Mouse (Mus musculus): ENCODE results near the gene Ccl24. TPM values are rescaled to one million over a fixed set of nuclear protein-coding genes. Genes with fewer than 3 reads are reported as not detected.
"Not testable (repeated sequence)": the region's sequence is repeated elsewhere in the genome, so short reads cannot be mapped to it uniquely, and the experiment has no call there.

Gene Ccl24
- polyA plus RNA-seq (2016; fragmentation: Nextera tagmentation; extraction: Ambion mirVana): 0.23 TPM in 1 of 2 replicates, not detected in the other

GRCm38 (mm10) chr5:135573006-135573405 lies at the start of gene Ccl24:
Gene Ccl24 (minus strand): TSS chr5:135573049.
- no peaks in the 10 kb centered on the region for H3K9me3 ChIP-seq
- WGBS: 88% methylated on average over 6 of the region's 6 CpGs

GRCm38 (mm10) chr5:135621725-135622124 lies 48.9 kb upstream of the Ccl24 start:
- 72% methylated on average over 10 of the region's 10 CpGs for WGBS
- DNase-seq (ENCODE audit: low spot score): peak; percentile 38

More at GRCm38 (mm10) chr5:135573006-135573405, at the start of gene Ccl24:
- H3K27me3 ChIP-seq (ENCODE audit: insufficient read depth, poor library complexity, severe bottlenecking): no peaks in the 10 kb centered on the region
- no peaks in the 10 kb centered on the region for H3K36me3 ChIP-seq
- no peak within 1 kb of the TSS for H3K27ac ChIP-seq
- H3K4me1 ChIP-seq: no peaks in the 10 kb centered on the region
- no peak for DNase-seq (ENCODE audit: low spot score)
- no peak within 1 kb of the TSS for H3K4me3 ChIP-seq

GRCm38 (mm10) chr5:135620526-135620925 lies 47.7 kb upstream of the Ccl24 start:
- no peak for DNase-seq (ENCODE audit: low spot score)
- Histone ChIP-seq H3K9me3 (no peaks in the 10 kb centered on the region), H3K4me1 (no peaks in the 10 kb centered on the region), H3K4me3 (no peak overlapping the region), H3K27me3 (ENCODE audit: insufficient read depth, poor library complexity, severe bottlenecking) (no peaks in the 10 kb centered on the region), H3K27ac (no peak overlapping the region), H3K36me3 (no peaks in the 10 kb centered on the region)
- WGBS: 82% methylated on average over 9 of the region's 9 CpGs

More at GRCm38 (mm10) chr5:135621725-135622124, 48.9 kb upstream of the Ccl24 start:
- Histone ChIP-seq H3K36me3 (no peaks in the 10 kb centered on the region), H3K27ac (no peak overlapping the region), H3K4me3 (no peak overlapping the region), H3K4me1 (no peaks in the 10 kb centered on the region), H3K9me3 (no peaks in the 10 kb centered on the region), H3K27me3 (ENCODE audit: insufficient read depth, poor library complexity, severe bottlenecking) (no peaks in the 10 kb centered on the region)

GRCm38 (mm10) chr5:135619741-135620140 lies 46.9 kb upstream of the Ccl24 start:
- not testable (repeated sequence) for H3K4me3 ChIP-seq; H3K9me3 ChIP-seq; H3K27ac ChIP-seq; H3K4me1 ChIP-seq; H3K36me3 ChIP-seq; H3K27me3 ChIP-seq (ENCODE audit: insufficient read depth, poor library complexity, severe bottlenecking); DNase-seq (ENCODE audit: low spot score)
- WGBS: 84% methylated on average over 10 of the region's 10 CpGs

- no peak for DNase-seq (ENCODE audit: low spot score)
- Histone ChIP-seq H3K9me3 (0 out of 2 replicates have a peak, but pooled peaks cover 5% of the 10 kb centered on the region), H3K27ac (no peak overlapping the region), H3K27me3 (ENCODE audit: insufficient read depth, poor library complexity, severe bottlenecking) (no peaks in the 10 kb centered on the region; the same call in none of the 2 replicates), H3K4me1 (no peaks in the 10 kb centered on the region), H3K4me3 (no peak overlapping the region), H3K36me3 (no peaks in the 10 kb centered on the region)
- WGBS: 68% methylated on average over 4 of the region's 4 CpGs
These were observed 36.9 kb upstream of the Ccl24 start for GRCm38 (mm10) chr5:135609794-135610193.

- no peak for DNase-seq (ENCODE audit: low spot score)
- H3K36me3 ChIP-seq: no peaks in the 10 kb centered on the region
- H3K27ac ChIP-seq: no peak overlapping the region
- H3K4me3 ChIP-seq: no peak overlapping the region
- H3K4me1 ChIP-seq: no peaks in the 10 kb centered on the region
- WGBS: 39% methylated on average over 1 of the region's 1 CpGs
- peaks cover 10% of the 10 kb centered on the region for H3K9me3 ChIP-seq
- no peaks in the 10 kb centered on the region for H3K27me3 ChIP-seq (ENCODE audit: insufficient read depth, poor library complexity, severe bottlenecking)
These were observed 34.7 kb upstream of the Ccl24 start for GRCm38 (mm10) chr5:135607581-135607980.

- H3K4me1 ChIP-seq; H3K27me3 ChIP-seq (ENCODE audit: insufficient read depth, poor library complexity, severe bottlenecking); DNase-seq (ENCODE audit: low spot score); H3K27ac ChIP-seq; H3K36me3 ChIP-seq; H3K4me3 ChIP-seq: not testable (repeated sequence)
- H3K9me3 ChIP-seq: peaks cover 12% of the 10 kb centered on the region
- no CpG with 5 or more reads among the region's 1 CpGs for WGBS
These were observed 33.9 kb upstream of the Ccl24 start for GRCm38 (mm10) chr5:135606717-135607116.

- H3K4me1 ChIP-seq; H3K36me3 ChIP-seq; H3K4me3 ChIP-seq; H3K27ac ChIP-seq; H3K27me3 ChIP-seq (ENCODE audit: insufficient read depth, poor library complexity, severe bottlenecking); DNase-seq (ENCODE audit: low spot score): not testable (repeated sequence)
- H3K9me3 ChIP-seq: peaks cover 12% of the 10 kb centered on the region
- WGBS: no CpG with 5 or more reads among the region's 1 CpGs
These were observed 31.8 kb upstream of the Ccl24 start for GRCm38 (mm10) chr5:135604643-135605042.

- Histone ChIP-seq H3K27ac (no peak overlapping the region), H3K9me3 (0 out of 2 replicates have a peak, but pooled peaks cover 2% of the 10 kb centered on the region), H3K27me3 (ENCODE audit: insufficient read depth, poor library complexity, severe bottlenecking) (no peaks in the 10 kb centered on the region), H3K36me3 (no peaks in the 10 kb centered on the region), H3K4me1 (no peaks in the 10 kb centered on the region), H3K4me3 (no peak overlapping the region)
- 73% methylated on average over 12 of the region's 12 CpGs for WGBS
- no peak for DNase-seq (ENCODE audit: low spot score)
These were observed 17.3 kb upstream of the Ccl24 start for GRCm38 (mm10) chr5:135589996-135590784.

- Histone ChIP-seq H3K9me3 (0 out of 2 replicates have a peak, but pooled peaks cover 2% of the 10 kb centered on the region), H3K27ac (no peak overlapping the region), H3K4me1 (no peaks in the 10 kb centered on the region), H3K27me3 (ENCODE audit: insufficient read depth, poor library complexity, severe bottlenecking) (no peaks in the 10 kb centered on the region), H3K4me3 (no peak overlapping the region), H3K36me3 (no peaks in the 10 kb centered on the region)
- WGBS: 81% methylated on average over 4 of the region's 4 CpGs
- DNase-seq (ENCODE audit: low spot score): no peak
These were observed 14.9 kb upstream of the Ccl24 start for GRCm38 (mm10) chr5:135587764-135588163.

GRCm38 (mm10) chr5:135585691-135586090 lies 12.8 kb upstream of the Ccl24 start:
- Histone ChIP-seq H3K4me1 (no peaks in the 10 kb centered on the region), H3K27ac (no peak overlapping the region), H3K4me3 (no peak overlapping the region), H3K27me3 (ENCODE audit: insufficient read depth, poor library complexity, severe bottlenecking) (no peaks in the 10 kb centered on the region), H3K9me3 (0 out of 2 replicates have a peak, but pooled peaks cover 2% of the 10 kb centered on the region), H3K36me3 (no peaks in the 10 kb centered on the region)
- DNase-seq (ENCODE audit: low spot score): peak; percentile 53
- WGBS: 82% methylated on average over 8 of the region's 8 CpGs

GRCm38 (mm10) chr5:135582330-135582729 lies 9.5 kb upstream of the Ccl24 start:
- H3K4me3 ChIP-seq: no peak overlapping the region
- no peaks in the 10 kb centered on the region for H3K27me3 ChIP-seq (ENCODE audit: insufficient read depth, poor library complexity, severe bottlenecking)
- DNase-seq (ENCODE audit: low spot score): no peak
- H3K36me3 ChIP-seq: no peaks in the 10 kb centered on the region
- no peaks in the 10 kb centered on the region for H3K4me1 ChIP-seq
- 77% methylated on average over 4 of the region's 4 CpGs for WGBS
- H3K27ac ChIP-seq: no peak overlapping the region
- no peaks in the 10 kb centered on the region for H3K9me3 ChIP-seq

GRCm38 (mm10) chr5:135579331-135579751 lies 6.5 kb upstream of the Ccl24 start:
- H3K27me3 ChIP-seq (ENCODE audit: insufficient read depth, poor library complexity, severe bottlenecking): no peaks in the 10 kb centered on the region
- 82% methylated on average over 10 of the region's 10 CpGs for WGBS
- DNase-seq (ENCODE audit: low spot score): peak; percentile 54

More at GRCm38 (mm10) chr5:135579331-135579751, 6.5 kb upstream of the Ccl24 start:
- Histone ChIP-seq H3K9me3 (no peaks in the 10 kb centered on the region), H3K27ac (no peak overlapping the region), H3K4me3 (no peak overlapping the region), H3K36me3 (no peaks in the 10 kb centered on the region), H3K4me1 (no peaks in the 10 kb centered on the region)

All from heart, embryonic 10.5 days (tissue).